Mouse (Mus musculus) liver, embryonic 11.5 days (tissue): ENCODE data around the gene Prrg2. TPM values are rescaled to one million over a fixed set of nuclear protein-coding genes. Genes with fewer than 3 reads are reported as not detected.

ENCODE experiments used
- ATAC-seq: fragments of 200-750 bp; cut with Nextera tagmentation; replicated peaks from 2 replicates; pipeline ENCODE4 v1.8.0; 2017; ENCODE audit warnings: moderate number of reproducible peaks, mild to moderate bottlenecking, moderate TSS enrichment, moderate library complexity; ENCODE audit not compliant: low FRiP score
- DNase-seq: peaks from one replicate; pipeline ENCODE4 v3.0.0-alpha.2; 2017; ENCODE audit warnings: low spot score
- H3K27ac ChIP-seq: fragments of 300-500 bp; sonication (generic); 2 replicates; pipeline ENCODE4 v1.5.1; 2014; ENCODE audit warnings: mild to moderate bottlenecking, low read depth, low read length, control low read depth
- H3K27me3 ChIP-seq: fragments of 300-500 bp; sonication (generic); replicated peaks from 2 replicates; pipeline ENCODE4 v1.6.1; 2014; ENCODE audit warnings: low read length, mixed read lengths; ENCODE audit not compliant: control insufficient read depth, insufficient read depth
- H3K36me3 ChIP-seq: fragments of 300-500 bp; sonication (generic); 2 replicates; pipeline ENCODE4 v1.6.1; 2014; ENCODE audit warnings: mild to moderate bottlenecking, low read length, moderate library complexity, mixed read lengths; ENCODE audit not compliant: control insufficient read depth, insufficient read depth
- H3K4me1 ChIP-seq: fragments of 300-500 bp; sonication (generic); replicated peaks from 2 replicates; pipeline ENCODE4 v1.6.1; 2014; ENCODE audit warnings: low read length, mixed read lengths; ENCODE audit not compliant: control insufficient read depth, insufficient read depth
- H3K4me2 ChIP-seq: fragments of 300-500 bp; sonication (generic); 2 replicates; pipeline ENCODE4 v1.6.1; 2014; ENCODE audit warnings: mild to moderate bottlenecking, control low read depth, moderate library complexity
- H3K4me3 ChIP-seq: fragments of 300-500 bp; sonication (generic); 2 replicates; pipeline ENCODE4 v1.5.1; 2014; ENCODE audit warnings: low read depth, low read length, control low read depth
- H3K9ac ChIP-seq: fragments of 300-500 bp; sonication (generic); 2 replicates; pipeline ENCODE4 v1.6.1; 2014; ENCODE audit warnings: low read depth, low read length, control low read depth
- H3K9me3 ChIP-seq: fragments of 300-500 bp; sonication (generic); 2 replicates; pipeline ENCODE4 v1.6.1; 2016; ENCODE audit warnings: low read length, inconsistent platforms, mixed read lengths; ENCODE audit not compliant: control insufficient read depth
- WGBS: fragments of 180-500 bp; shearing (Covaris S2); extraction: QIAGEN DNeasy Blood & Tissue Kit; methylation state at CpG from one replicate; pipeline ENCODE4 v1.1.7; 2014; 5-methylcytosine and 5-hydroxymethylcytosine counted together
- polyA plus RNA-seq: library from polyadenylated mRNA; unstranded; fragments of >200 nt; fragmentation: Nextera tagmentation; extraction: Ambion mirVana; gene quantifications from 2 replicates; pipeline ENCODE4 v1.2.1, GENCODE M21; 2014

Prrg2 gene
- polyA plus RNA-seq, 1 experiment from 2014 or later, result 12.4 TPM

DNA sequence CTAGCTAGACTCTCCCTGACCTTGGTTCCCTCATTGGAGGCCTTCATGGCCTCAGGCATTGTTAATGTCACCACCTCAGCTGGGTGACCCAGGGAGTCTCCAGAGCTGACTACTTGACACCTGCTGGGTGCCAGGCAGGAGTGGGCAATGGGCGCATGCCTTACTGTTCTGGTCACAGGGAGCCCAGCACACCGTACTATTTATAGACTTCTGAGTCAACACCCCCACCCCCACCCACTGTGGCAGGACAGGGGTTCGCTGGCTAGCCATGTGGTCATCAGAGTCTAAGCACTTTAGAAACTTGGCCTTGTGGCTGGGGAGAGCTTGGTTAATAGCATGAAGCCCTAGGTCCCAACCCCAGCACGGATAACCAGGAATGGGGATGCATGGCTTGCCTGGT is 12.9 kb upstream of the Prrg2 start:
- Histone ChIP-seq H3K4me1 (peaks cover 12% of the 10 kb centered on the region; the same call in 1 of the 2 replicates), H3K36me3 (peaks cover 25% of the 10 kb centered on the region), H3K27ac (no peak overlapping the region), H3K9me3 (no peaks in the 10 kb centered on the region), H3K27me3 (no peaks in the 10 kb centered on the region), H3K4me2 (no peak overlapping the region), H3K9ac (no peak overlapping the region), H3K4me3 (no peak overlapping the region)
- ATAC-seq, result no peak
- DNase-seq, result no peak
- WGBS, result 70% methylated on average over 4 of the region's 4 CpGs

DNA sequence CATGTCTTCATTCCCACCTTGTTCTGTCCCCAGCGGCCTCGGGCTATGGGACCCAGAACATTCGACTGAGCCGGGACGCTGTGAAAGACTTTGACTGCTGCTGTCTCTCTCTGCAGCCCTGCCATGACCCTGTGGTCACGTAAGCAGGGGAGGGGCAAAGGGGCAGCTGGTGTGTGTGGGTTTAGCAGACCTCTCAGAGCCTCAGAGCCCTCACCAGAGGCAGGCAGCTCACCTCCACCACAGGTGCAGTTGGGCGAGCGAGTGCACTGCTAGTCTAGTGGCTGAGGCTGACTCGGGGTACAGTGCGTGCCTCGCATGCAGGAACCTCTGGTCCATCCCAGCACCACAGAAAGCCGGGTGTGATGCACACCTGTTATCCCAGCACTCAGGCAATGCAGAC is 11.5 kb upstream of the Prrg2 start:
- Histone ChIP-seq H3K4me1 (peaks cover 12% of the 10 kb centered on the region; the same call in 1 of the 2 replicates), H3K4me2 (no peak overlapping the region), H3K9ac (no peak overlapping the region), H3K9me3 (no peaks in the 10 kb centered on the region), H3K4me3 (no peak overlapping the region), H3K27ac (no peak overlapping the region), H3K36me3 (peaks cover 25% of the 10 kb centered on the region), H3K27me3 (no peaks in the 10 kb centered on the region)
- WGBS, result 84% methylated on average over 12 of the region's 12 CpGs
- DNase-seq (no peak), ATAC-seq (no peak)

DNA sequence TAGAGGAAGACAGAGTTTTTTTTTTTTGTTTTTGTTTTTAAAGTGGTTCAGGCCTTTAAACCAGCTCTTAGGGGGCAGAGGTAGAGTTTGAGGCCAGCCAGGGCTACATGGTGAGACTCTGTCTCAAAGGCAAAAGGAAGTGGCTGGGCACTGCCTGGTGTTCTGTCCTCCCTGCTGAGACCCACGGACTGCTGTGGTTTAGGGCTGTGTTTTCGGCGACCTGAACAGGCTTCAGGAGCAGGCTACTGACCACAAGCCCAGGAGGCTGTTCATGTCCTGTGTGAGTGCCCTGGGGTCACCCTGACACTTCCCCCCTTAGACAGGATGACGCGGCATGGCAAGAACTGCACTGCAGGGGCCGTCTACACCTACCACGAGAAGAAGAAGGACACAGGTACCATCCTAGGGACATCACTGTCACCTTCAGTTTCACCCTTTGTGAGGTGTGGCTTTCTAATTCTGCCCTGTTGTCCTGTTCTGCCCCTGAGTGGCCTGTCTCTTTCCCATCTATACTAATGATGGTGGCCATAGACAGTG is 10.8 kb upstream of the Prrg2 start:
- Histone ChIP-seq H3K9me3 (no peaks in the 10 kb centered on the region), H3K27ac (no peak overlapping the region), H3K27me3 (no peaks in the 10 kb centered on the region), H3K36me3 (peaks cover 25% of the 10 kb centered on the region), H3K4me3 (no peak overlapping the region), H3K4me1 (peaks cover 12% of the 10 kb centered on the region; the same call in 1 of the 2 replicates), H3K9ac (no peak overlapping the region), H3K4me2 (no peak overlapping the region)
- DNase-seq (no peak), ATAC-seq (no peak)
- WGBS, result 60% methylated on average over 7 of the region's 7 CpGs

DNA sequence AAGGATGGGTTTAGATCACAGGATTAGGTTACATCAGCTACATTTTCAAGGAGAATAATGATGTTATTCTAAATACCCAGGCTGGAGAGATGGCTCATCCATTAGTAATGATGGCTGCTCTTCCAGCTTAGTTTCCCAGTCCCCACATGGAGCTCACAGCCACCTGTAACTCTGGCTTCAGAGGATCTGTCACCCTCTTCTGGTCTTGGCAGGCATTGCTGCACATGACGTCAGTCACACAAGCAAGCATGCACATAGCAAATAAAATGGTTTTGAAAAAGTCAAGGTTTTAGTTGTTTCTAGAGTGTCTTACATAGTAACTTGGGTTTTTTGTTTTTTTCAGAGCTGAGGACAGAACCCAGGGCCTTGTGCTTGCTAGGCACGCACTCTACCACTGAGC is 9.8 kb upstream of the Prrg2 start:
- Histone ChIP-seq H3K27me3 (no peaks in the 10 kb centered on the region), H3K9me3 (no peaks in the 10 kb centered on the region), H3K4me2 (no peak overlapping the region), H3K9ac (no peak overlapping the region), H3K27ac (no peak overlapping the region), H3K4me3 (no peak overlapping the region), H3K36me3 (peaks cover 20% of the 10 kb centered on the region), H3K4me1 (peaks cover 12% of the 10 kb centered on the region; the same call in 1 of the 2 replicates)
- ATAC-seq (no peak), DNase-seq (no peak)
- whole genome bisulfite sequencing, result 83% methylated on average over 2 of the region's 2 CpGs

DNA sequence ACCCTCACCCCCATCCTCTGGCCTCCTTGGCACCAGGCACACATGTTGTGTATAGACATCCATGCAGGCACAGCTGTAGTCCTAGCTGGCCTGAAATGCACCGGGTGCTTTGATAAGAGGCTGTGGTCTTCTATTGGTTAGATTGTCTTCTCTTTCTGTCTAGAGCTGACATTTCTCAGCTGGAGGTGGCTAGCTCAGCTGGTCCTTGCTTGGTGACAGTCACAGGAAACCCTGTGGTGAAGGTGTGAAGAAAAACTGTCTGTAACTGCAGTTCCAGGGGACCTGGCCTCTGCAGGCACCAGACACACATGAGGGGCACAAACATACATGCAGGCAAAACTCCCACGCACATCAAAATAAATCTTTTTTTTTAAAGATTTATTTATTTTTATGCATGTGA is 7.2 kb upstream of the Prrg2 start:
- Histone ChIP-seq H3K4me2 (no peak overlapping the region), H3K4me3 (no peak overlapping the region), H3K27me3 (no peaks in the 10 kb centered on the region), H3K9ac (no peak overlapping the region), H3K36me3 (peaks cover 10% of the 10 kb centered on the region), H3K27ac (no peak overlapping the region), H3K9me3 (no peaks in the 10 kb centered on the region), H3K4me1 (0 out of 2 replicates have a peak, but pooled peaks cover 5% of the 10 kb centered on the region)
- 71% methylated on average over 2 of the region's 2 CpGs for WGBS
- ATAC-seq, result no peak
- DNase-seq, result no peak

DNA sequence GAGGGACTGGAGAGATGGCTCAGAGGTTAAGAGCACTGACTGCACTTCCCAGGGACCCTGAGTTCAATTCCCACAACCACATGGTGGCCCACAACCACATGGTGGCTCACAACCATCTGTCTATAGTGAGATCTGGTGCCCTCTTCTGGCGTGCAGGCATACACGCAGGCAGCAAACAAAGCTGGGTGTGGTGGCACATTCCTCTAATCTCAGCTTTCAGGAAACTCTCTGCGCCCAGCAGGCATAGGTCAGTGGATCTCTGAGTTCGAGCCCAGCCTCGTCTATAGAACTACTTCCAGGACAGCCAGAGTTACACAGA is 5.5 kb upstream of the Prrg2 start:
- H3K4me2 ChIP-seq, result no peak overlapping the region
- no peaks in the 10 kb centered on the region for H3K36me3 ChIP-seq
- H3K4me1 ChIP-seq, result peaks cover 10% of the 10 kb centered on the region
- H3K27ac ChIP-seq, result no peak overlapping the region
- ATAC-seq, result peak; percentile 68
- WGBS, result 14% methylated on average over 5 of the region's 5 CpGs
- H3K9me3 ChIP-seq, result no peaks in the 10 kb centered on the region
- H3K9ac ChIP-seq, result no peak overlapping the region
- no peak overlapping the region for H3K4me3 ChIP-seq
- no peak for DNase-seq
- no peaks in the 10 kb centered on the region for H3K27me3 ChIP-seq

DNA sequence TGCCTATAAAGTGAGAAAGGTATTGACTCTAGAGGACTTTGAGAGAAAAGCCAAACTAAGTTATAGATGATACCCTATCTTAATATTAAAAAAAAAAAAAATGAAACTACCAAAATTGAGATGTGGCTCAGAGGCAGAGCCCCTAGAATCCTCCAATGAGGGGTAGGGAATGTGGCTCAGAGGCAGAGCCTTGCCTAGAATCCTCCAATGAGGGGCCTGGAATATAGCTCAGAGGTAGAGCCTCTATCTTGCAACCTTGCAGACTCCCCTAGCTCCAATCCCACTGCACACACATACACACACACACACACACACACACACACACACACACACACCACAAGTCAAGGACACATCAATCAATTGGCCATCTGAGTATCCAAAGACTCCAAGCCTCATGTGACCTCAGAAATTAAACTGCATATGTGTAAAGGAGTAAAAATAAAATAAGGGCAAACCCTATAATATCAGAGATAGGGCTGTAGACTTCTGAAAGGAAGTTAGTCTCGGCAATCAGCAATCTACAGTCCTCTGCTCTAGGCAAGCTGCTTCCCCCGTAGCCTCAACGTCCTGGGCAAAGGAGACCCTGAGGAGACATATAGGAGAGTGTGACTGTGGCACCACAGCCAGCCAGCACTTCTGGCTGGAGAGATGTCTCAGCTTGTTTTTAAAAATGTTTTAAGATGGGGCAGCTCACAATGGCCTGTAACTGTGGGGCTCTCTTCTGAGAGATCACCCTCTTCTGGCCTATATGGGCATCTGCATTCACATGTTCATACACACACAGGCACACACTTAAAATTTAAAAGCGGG is 4.9 kb upstream of the Prrg2 start:
- no peak overlapping the region for H3K4me3 ChIP-seq
- DNase-seq, result no peak
- H3K9me3 ChIP-seq, result no peaks in the 10 kb centered on the region
- WGBS, result 49% methylated on average over 4 of the region's 4 CpGs
- no peak overlapping the region for H3K4me2 ChIP-seq
- H3K27me3 ChIP-seq, result no peaks in the 10 kb centered on the region
- H3K4me1 ChIP-seq, result peaks cover 10% of the 10 kb centered on the region
- no peaks in the 10 kb centered on the region for H3K36me3 ChIP-seq
- H3K9ac ChIP-seq, result no peak overlapping the region; the same call in 1 of the 2 replicates
- H3K27ac ChIP-seq, result peak overlapping the region; percentile 0; the same call in 1 of the 2 replicates
- ATAC-seq, result peak; percentile 12; the same call in 1 of the 2 replicates

DNA sequence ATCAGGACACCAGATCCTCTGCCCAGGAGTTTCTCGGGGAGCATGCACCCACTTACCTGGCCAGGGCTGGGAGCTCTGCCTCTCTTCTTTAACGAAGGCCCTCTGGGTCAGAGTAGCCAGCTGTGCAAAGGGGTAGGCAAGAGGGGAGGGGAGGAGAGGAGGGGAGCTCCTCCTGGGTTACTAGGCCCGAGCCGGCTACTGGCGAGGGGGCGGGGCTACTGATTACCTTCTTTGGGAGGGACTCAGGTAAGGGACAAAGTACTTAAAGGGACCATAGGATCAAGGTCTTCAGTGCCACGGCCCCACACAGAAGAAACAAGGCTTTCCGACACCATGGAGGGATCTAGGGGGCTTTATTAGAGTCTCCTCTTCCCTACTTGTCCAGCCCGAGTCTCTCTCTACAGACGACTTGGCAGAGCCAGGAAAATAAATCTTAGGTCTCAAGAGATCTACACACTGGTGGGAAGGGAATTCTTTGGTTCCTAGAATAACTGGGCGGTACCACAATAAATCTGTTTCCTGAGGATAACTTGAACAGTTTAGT is 873 bp downstream of the Prrg2 start:
- Histone ChIP-seq H3K27me3 (no peaks in the 10 kb centered on the region), H3K4me1 (peaks cover 21% of the 10 kb centered on the region), H3K9ac (peak overlapping the region; percentile 70), H3K36me3 (no peaks in the 10 kb centered on the region), H3K27ac (peak overlapping the region; percentile 34; the same call in 1 of the 2 replicates), H3K4me3 (peak overlapping the region; percentile 66), H3K4me2 (peak overlapping the region; percentile 71), H3K9me3 (no peaks in the 10 kb centered on the region)
- WGBS, result 27% methylated on average over 11 of the region's 11 CpGs
- DNase-seq (no peak), ATAC-seq (peak; percentile 10; the same call in 1 of the 2 replicates)
